Mouse (Mus musculus) kidney, embryonic 14.5 days (tissue): Measurements from ENCODE around the gene Olfr1493-ps1. TPM values are rescaled to one million over a fixed set of nuclear protein-coding genes. Genes with fewer than 3 reads are reported as not detected.

Experiments
- ATAC-seq: fragments of 200-750 bp; cut with Nextera tagmentation; 2 replicates; pipeline ENCODE4 v1.8.0; 2017; ENCODE audit warnings: moderate number of reproducible peaks, mild to moderate bottlenecking, moderate TSS enrichment, moderate library complexity; ENCODE audit not compliant: low FRiP score, low TSS enrichment
- H3K27ac ChIP-seq: fragments of 300-500 bp; sonication (generic); 2 replicates; pipeline ENCODE4 v1.5.1; 2014; ENCODE audit warnings: low read depth, mild to moderate bottlenecking, low read length, moderate library complexity, mixed read lengths
- H3K27me3 ChIP-seq: fragments of 300-500 bp; sonication (generic); 2 replicates; pipeline ENCODE4 v1.6.1; 2014; ENCODE audit warnings: mild to moderate bottlenecking, low read length; ENCODE audit not compliant: control insufficient read depth, insufficient read depth
- H3K36me3 ChIP-seq: fragments of 300-500 bp; sonication (generic); 2 replicates; pipeline ENCODE4 v1.6.1; 2014; ENCODE audit warnings: low read length, mixed read lengths; ENCODE audit not compliant: control insufficient read depth, insufficient read depth
- H3K4me1 ChIP-seq: fragments of 300-500 bp; sonication (generic); 2 replicates; pipeline ENCODE4 v1.6.1; 2014; ENCODE audit warnings: low read length, mixed read lengths; ENCODE audit not compliant: control insufficient read depth, insufficient read depth
- H3K4me2 ChIP-seq: fragments of 300-500 bp; sonication (generic); replicated peaks from 2 replicates; pipeline ENCODE4 v1.6.1; 2014; ENCODE audit warnings: low read depth, mild to moderate bottlenecking, low read length
- H3K4me3 ChIP-seq: fragments of 300-500 bp; sonication (generic); 2 replicates; pipeline ENCODE4 v1.5.1; 2014; ENCODE audit warnings: mild to moderate bottlenecking, low read length
- H3K9ac ChIP-seq: fragments of 300-500 bp; sonication (generic); 2 replicates; pipeline ENCODE4 v1.6.1; 2014; ENCODE audit warnings: low read depth, mild to moderate bottlenecking, low read length, moderate library complexity
- H3K9me3 ChIP-seq: fragments of 300-500 bp; sonication (generic); 2 replicates; pipeline ENCODE4 v1.6.1; 2016; ENCODE audit warnings: low read length; ENCODE audit not compliant: control insufficient read depth
- WGBS: fragments of 180-500 bp; shearing (Covaris S2); extraction: QIAGEN DNeasy Blood & Tissue Kit; methylation state at CpG from one replicate; pipeline ENCODE4 v1.1.7; 2014; 5-methylcytosine and 5-hydroxymethylcytosine counted together
- polyA plus RNA-seq: library from polyadenylated mRNA; unstranded; fragments of >200 nt; fragmentation: Nextera tagmentation; extraction: Ambion mirVana; gene quantifications from 2 replicates; pipeline ENCODE4 v1.2.1, GENCODE M21; 2014

Olfr1493-ps1 gene
- polyA plus RNA-seq, result not detected in 2 replicates

GRCm38 (mm10) chr19:13722978-13723377 lies at the start of gene Olfr1493-ps1:
Gene Olfr1493-ps1, plus strand, starts transcription at chr19:13723278.
- 61% methylated on average over 2 of the region's 2 CpGs for WGBS
- Histone ChIP-seq H3K9ac (no peak within 1 kb of the TSS), H3K9me3 (no peaks in the 10 kb centered on the region), H3K4me1 (no peaks in the 10 kb centered on the region), H3K36me3 (no peaks in the 10 kb centered on the region), H3K27me3 (no peaks in the 10 kb centered on the region), H3K4me2 (no peak within 1 kb of the TSS), H3K27ac (no peak within 1 kb of the TSS), H3K4me3 (no peak within 1 kb of the TSS)
- ATAC-seq, result no peak

DNA sequence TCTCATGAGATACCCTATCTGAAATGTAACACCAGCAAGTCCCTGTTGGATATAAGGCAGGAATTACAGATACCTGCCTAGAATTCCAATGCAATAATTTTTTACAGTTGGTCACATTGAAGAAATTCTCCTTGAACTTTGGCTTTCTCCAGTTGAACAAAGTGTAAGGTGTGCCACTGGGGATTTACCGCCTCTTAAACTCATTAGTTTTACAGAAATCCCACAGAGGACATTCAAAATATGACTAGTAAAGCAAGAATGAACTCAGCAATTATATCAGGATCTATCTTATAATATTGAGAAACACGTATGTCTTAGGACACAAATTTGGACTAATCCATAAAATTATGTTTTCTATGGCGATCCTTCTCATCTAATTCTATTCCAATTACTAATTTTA lies 26.1 kb upstream of the Olfr1493-ps1 start, which contains the start of gene Olfr1491:
Gene Olfr1491, plus strand, starts transcription at position 301 of the 400 bp plus-strand sequence.
- H3K27me3 ChIP-seq, result no peaks in the 10 kb centered on the region
- no peak within 1 kb of the TSS for H3K27ac ChIP-seq
- H3K9me3 ChIP-seq, result no peaks in the 10 kb centered on the region
- no peak within 1 kb of the TSS for H3K4me2 ChIP-seq
- no peaks in the 10 kb centered on the region for H3K4me1 ChIP-seq
- no peaks in the 10 kb centered on the region for H3K36me3 ChIP-seq
- ATAC-seq, result no peak
- WGBS, result 77% methylated on average over 3 of the region's 3 CpGs
- no peak within 1 kb of the TSS for H3K4me3 ChIP-seq
- no peak within 1 kb of the TSS for H3K9ac ChIP-seq

DNA sequence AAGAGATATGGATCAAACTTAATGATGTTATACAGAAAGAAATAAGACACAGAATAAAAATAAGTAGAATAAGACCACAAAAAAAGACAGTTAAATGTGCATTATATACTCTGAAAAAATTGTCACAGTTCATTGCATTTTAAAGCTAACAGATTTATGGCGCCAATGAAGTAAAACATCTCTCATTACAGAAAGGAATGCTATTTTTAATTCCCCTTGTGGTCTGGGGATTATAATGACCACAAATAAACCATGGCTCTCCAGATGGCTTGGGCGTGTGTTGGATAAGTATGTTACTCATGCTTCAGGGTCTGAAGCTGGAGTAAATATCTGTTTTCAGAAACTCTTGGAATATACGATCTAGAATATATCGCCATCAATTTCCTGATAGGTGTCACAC lies 16.4 kb downstream of the Olfr1493-ps1 start, which contains the start of gene Olfr1494:
Gene Olfr1494, plus strand, starts transcription at position 301 of the 400 bp plus-strand sequence.
- Histone ChIP-seq H3K4me3 (no peak within 1 kb of the TSS), H3K9me3 (no peaks in the 10 kb centered on the region), H3K4me2 (no peak within 1 kb of the TSS), H3K27me3 (no peaks in the 10 kb centered on the region), H3K9ac (no peak within 1 kb of the TSS), H3K36me3 (no peaks in the 10 kb centered on the region), H3K27ac (no peak within 1 kb of the TSS), H3K4me1 (no peaks in the 10 kb centered on the region)
- no peak for ATAC-seq
- WGBS, result 75% methylated on average over 4 of the region's 4 CpGs

- Histone ChIP-seq H3K4me2 (no peak overlapping the region), H3K27ac (no peak overlapping the region), H3K9me3 (no peaks in the 10 kb centered on the region), H3K27me3 (no peaks in the 10 kb centered on the region), H3K4me3 (no peak overlapping the region), H3K9ac (no peak overlapping the region), H3K36me3 (no peaks in the 10 kb centered on the region), H3K4me1 (no peaks in the 10 kb centered on the region)
- no peak for ATAC-seq
- WGBS, result 89% methylated on average over 1 of the region's 1 CpGs
These were observed 26.3 kb downstream of the Olfr1493-ps1 start for GRCm38 (mm10) chr19:13749366-13749765.

DNA sequence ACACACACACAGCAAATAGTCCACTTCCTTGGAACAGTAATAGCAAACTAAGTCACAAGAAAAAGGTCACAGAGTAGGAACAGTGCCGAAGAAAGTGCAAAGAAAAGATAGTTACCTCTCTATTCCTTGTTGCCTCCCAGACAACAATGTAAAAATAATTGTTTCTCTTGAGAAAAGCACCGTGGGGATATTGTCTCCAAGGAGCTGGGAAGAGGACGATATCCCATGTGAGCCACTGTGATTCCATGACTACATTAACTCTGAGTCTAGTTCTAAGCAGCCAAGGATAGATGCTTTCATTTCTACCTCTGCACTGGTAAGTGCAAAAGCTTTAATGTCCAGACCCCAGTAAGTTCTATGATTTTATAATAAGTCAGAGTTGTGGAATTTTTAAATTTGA lies 41.2 kb downstream of the Olfr1493-ps1 start, which contains the start of gene Olfr1495:
Gene Olfr1495, plus strand, starts transcription at position 301 of the 400 bp plus-strand sequence.
- H3K36me3 ChIP-seq, result no peaks in the 10 kb centered on the region
- no peak within 1 kb of the TSS for H3K27ac ChIP-seq
- no peak within 1 kb of the TSS for H3K4me3 ChIP-seq
- 83% methylated on average over 3 of the region's 3 CpGs for WGBS
- H3K4me1 ChIP-seq, result no peaks in the 10 kb centered on the region
- ATAC-seq, result no peak
- no peaks in the 10 kb centered on the region for H3K27me3 ChIP-seq
- H3K9ac ChIP-seq, result no peak within 1 kb of the TSS
- H3K9me3 ChIP-seq, result no peaks in the 10 kb centered on the region
- H3K4me2 ChIP-seq, result no peak within 1 kb of the TSS

GRCm38 (mm10) chr19:13768565-13769276 lies 45.6 kb downstream of the Olfr1493-ps1 start:
- Histone ChIP-seq H3K4me3 (no peak overlapping the region), H3K9ac (no peak overlapping the region), H3K9me3 (no peaks in the 10 kb centered on the region), H3K4me2 (no peak overlapping the region), H3K36me3 (no peaks in the 10 kb centered on the region), H3K4me1 (no peaks in the 10 kb centered on the region), H3K27ac (no peak overlapping the region), H3K27me3 (no peaks in the 10 kb centered on the region)
- no peak for ATAC-seq
- 89% methylated on average over 9 of the region's 9 CpGs for WGBS

DNA sequence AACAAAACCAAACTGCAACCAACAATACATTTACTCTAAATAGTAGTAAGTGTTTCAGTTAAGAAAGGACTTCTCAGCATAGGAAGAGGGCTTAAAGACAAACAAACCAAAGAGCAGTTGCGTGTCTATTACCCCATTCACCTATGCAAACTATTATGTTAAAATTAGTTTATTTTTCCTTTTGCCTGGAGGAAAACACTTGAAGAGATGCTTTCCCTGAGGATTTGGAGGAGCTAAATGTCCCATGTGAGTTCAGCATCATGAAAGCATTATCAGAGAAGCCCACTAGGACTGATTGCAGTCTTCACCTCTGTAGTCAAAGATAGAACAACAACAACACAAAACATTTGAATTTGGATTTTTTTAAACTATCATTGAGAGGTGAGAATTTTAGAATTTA lies 54.5 kb downstream of the Olfr1493-ps1 start, which contains the start of gene Olfr1496:
Gene Olfr1496, plus strand, starts transcription at position 301 of the 400 bp plus-strand sequence.
- no peak within 1 kb of the TSS for H3K27ac ChIP-seq
- no peaks in the 10 kb centered on the region for H3K27me3 ChIP-seq
- no peaks in the 10 kb centered on the region for H3K9me3 ChIP-seq
- H3K4me3 ChIP-seq, result no peak within 1 kb of the TSS
- H3K9ac ChIP-seq, result no peak within 1 kb of the TSS
- H3K4me2 ChIP-seq, result no peak within 1 kb of the TSS
- ATAC-seq, result no peak
- H3K36me3 ChIP-seq, result no peaks in the 10 kb centered on the region
- H3K4me1 ChIP-seq, result no peaks in the 10 kb centered on the region
- 91% methylated on average over 1 of the region's 1 CpGs for WGBS

Other genes starting within 250 kb of the Olfr1493-ps1 start
- gene Olfr1475, start 243.1 kb upstream of the Olfr1493-ps1 start, polyA plus RNA-seq, result not detected in 2 replicates
- not detected in 2 replicates for gene Olfr1477, start 222.7 kb upstream of the Olfr1493-ps1 start, polyA plus RNA-seq
- gene Olfr1480, start 195.4 kb upstream of the Olfr1493-ps1 start, polyA plus RNA-seq, result not detected in 2 replicates
- not detected in 2 replicates for gene Olfr1484, start 139.8 kb upstream of the Olfr1493-ps1 start, polyA plus RNA-seq
- not detected in 2 replicates for gene Olfr1487, start 105.9 kb upstream of the Olfr1493-ps1 start, polyA plus RNA-seq
- not detected in 2 replicates for gene Olfr1489, start 91.7 kb upstream of the Olfr1493-ps1 start, polyA plus RNA-seq
- gene Olfr1490, start 72.2 kb upstream of the Olfr1493-ps1 start, polyA plus RNA-seq, result not detected in 2 replicates
- not detected in 2 replicates for gene Olfr1491, start 26.0 kb upstream of the Olfr1493-ps1 start, polyA plus RNA-seq
- not detected in 2 replicates for gene Olfr1494, start 16.4 kb downstream of the Olfr1493-ps1 start, polyA plus RNA-seq
- gene Olfr1495, start 41.3 kb downstream of the Olfr1493-ps1 start, polyA plus RNA-seq, result not detected in 2 replicates
- not detected in 2 replicates for gene Olfr1496, start 54.6 kb downstream of the Olfr1493-ps1 start, polyA plus RNA-seq
- not detected in 2 replicates for gene Olfr1497, start 74.9 kb downstream of the Olfr1493-ps1 start, polyA plus RNA-seq
- not detected in 2 replicates for gene Olfr1499, start 96.2 kb downstream of the Olfr1493-ps1 start, polyA plus RNA-seq
- gene Olfr1500, start 107.2 kb downstream of the Olfr1493-ps1 start, polyA plus RNA-seq, result not detected in 2 replicates
- gene Olfr1501, start 127.4 kb downstream of the Olfr1493-ps1 start, polyA plus RNA-seq, result not detected in 2 replicates
- not detected in 2 replicates for gene Olfr1502, start 138.5 kb downstream of the Olfr1493-ps1 start, polyA plus RNA-seq
- gene Olfr1504, start 174.7 kb downstream of the Olfr1493-ps1 start, polyA plus RNA-seq, result not detected in 2 replicates
- not detected in 2 replicates for gene Olfr1505, start 190.3 kb downstream of the Olfr1493-ps1 start, polyA plus RNA-seq